Comparison of ENCODE assay signal across 9 mouse cellular contexts in genomic region chr17:47676581-47676980, GRCm38 (mm10). TPM values are rescaled to one million over a fixed set of nuclear protein-coding genes. Genes with fewer than 3 reads are reported as not detected.
DNase-seq lines count a peak whose midpoint lies in the region; ATAC-seq and TF ChIP-seq lines count a peak whose summit lies in the region.
"Had no signal": no experiment of that assay in that cellular context is flagged by ENCODE, and none has a peak within 500 bp of the region (broad histone marks: within the 10 kb centered on the region; RNA-seq: fewer than 3 reads in every experiment).

No protein-coding gene starts in this region.

- no peak overlapping the region for H3K9ac ChIP-seq in heart, embryonic 12.5 days
- no peak overlapping the region for H3K9ac ChIP-seq in ES-E14 (ENCODE audit: insufficient read depth, low read depth, low read length, poor library complexity, severe bottlenecking)
- H3K9ac ChIP-seq in forebrain, embryonic 15.5 days (replicated peaks), result no peak overlapping the region
- no peak overlapping the region for H3K9ac ChIP-seq in kidney, postnatal 0 days (ENCODE audit: low read depth, low read length)
- H3K9ac ChIP-seq: limb, embryonic 15.5 days had no signal

- H3K4me2 ChIP-seq in heart, embryonic 12.5 days, result no peak overlapping the region
- H3K4me2 ChIP-seq in forebrain, embryonic 15.5 days (replicated peaks), result no peak overlapping the region
- H3K4me2 ChIP-seq in kidney, postnatal 0 days (ENCODE audit: low read length), result no peak overlapping the region
- H3K4me2 ChIP-seq: limb, embryonic 15.5 days had no signal

- 22% methylated on average over 9 of the region's 9 CpGs for WGBS in heart, embryonic 12.5 days
- WGBS in forebrain, embryonic 15.5 days, result 16% methylated on average over 9 of the region's 9 CpGs
- 19% methylated on average over 9 of the region's 9 CpGs for WGBS in kidney, postnatal 0 days

- DNase-seq in heart, adult 8-10 months (ENCODE audit: low spot score), result peak; percentile 75
- DNase-seq in ES-E14 (ENCODE audit: low read depth, low spot score), result peak; percentile 72
- DNase-seq in cerebellum, adult 18-20 months, result peak; percentile 72 to 75
- DNase-seq in kidney, postnatal 0 days (ENCODE audit: low spot score), result peak; percentile 80
- peak; percentile 85 for DNase-seq in lung, postnatal 10 days
- peak; percentile 79 for DNase-seq in retina, postnatal 1 day

- peaks cover 51% of the 10 kb centered on the region for H3K36me3 ChIP-seq in heart, embryonic 12.5 days
- H3K36me3 ChIP-seq in ES-E14 (ENCODE audit: control insufficient read depth, insufficient read depth, low read length, poor library complexity, severe bottlenecking), result peaks cover 5% of the 10 kb centered on the region; the same call in 1 of the 2 replicates
- H3K36me3 ChIP-seq in forebrain, embryonic 15.5 days, result peaks cover 52% of the 10 kb centered on the region
- H3K36me3 ChIP-seq in kidney, postnatal 0 days (ENCODE audit: insufficient read depth, low read length), result peaks cover 16% of the 10 kb centered on the region; the same call in 1 of the 2 replicates

- H3K27ac ChIP-seq in heart, embryonic 12.5 days (ENCODE audit: poor library complexity, severe bottlenecking), result no peak overlapping the region
- H3K27ac ChIP-seq in ES-E14 (ENCODE audit: insufficient read depth, low read depth, low read length, poor library complexity, severe bottlenecking), result no peak overlapping the region
- H3K27ac ChIP-seq in forebrain, embryonic 15.5 days (replicated peaks), result peak overlapping the region; percentile 53
- H3K27ac ChIP-seq in kidney, postnatal 0 days, result no peak overlapping the region
- H3K27ac ChIP-seq: limb, embryonic 15.5 days had no signal

- no peak for ATAC-seq in heart, embryonic 12.5 days (ENCODE audit: insufficient number of reproducible peaks, low FRiP score)
- ATAC-seq in forebrain, embryonic 15.5 days (replicated peaks), result no peak
- no peak for ATAC-seq in kidney, postnatal 0 days (replicated peaks; ENCODE audit: low FRiP score, low read depth)

- no peak overlapping the region for H3K4me3 ChIP-seq in heart, embryonic 12.5 days
- H3K4me3 ChIP-seq in ES-E14 (ENCODE audit: insufficient read depth in 1 of 2, low read depth in 1 of 2, low read length in 2 of 2, poor library complexity in 1 of 2, severe bottlenecking in 1 of 2), result no peak overlapping the region
- H3K4me3 ChIP-seq in forebrain, embryonic 15.5 days, result no peak overlapping the region
- H3K4me3 ChIP-seq in kidney, postnatal 0 days (replicated peaks; ENCODE audit: low read depth, low read length), result no peak overlapping the region
- H3K4me3 ChIP-seq: limb, embryonic 15.5 days had no signal

- H3K9me3 ChIP-seq in heart, embryonic 12.5 days (replicated peaks), result no peaks in the 10 kb centered on the region
- no peaks in the 10 kb centered on the region for H3K9me3 ChIP-seq in ES-E14 (ENCODE audit: control insufficient read depth, insufficient read depth, low read depth, low read length)
- no peaks in the 10 kb centered on the region for H3K9me3 ChIP-seq in forebrain, embryonic 15.5 days
- H3K9me3 ChIP-seq in kidney, postnatal 0 days (replicated peaks; ENCODE audit: low read length), result no peaks in the 10 kb centered on the region
- H3K9me3 ChIP-seq: limb, embryonic 15.5 days had no signal

- H3K4me1 ChIP-seq in heart, embryonic 12.5 days (replicated peaks), result peaks cover 13% of the 10 kb centered on the region
- peaks cover 0 to 2% of the 10 kb centered on the region in 2 experiments; a peak in 2 of 4 replicates for H3K4me1 ChIP-seq in ES-E14 (ENCODE audit: control insufficient read depth in 2 of 2, insufficient read depth in 2 of 2, low read length in 2 of 2, poor library complexity in 1 of 2)
- peaks cover 14% of the 10 kb centered on the region for H3K4me1 ChIP-seq in forebrain, embryonic 15.5 days
- H3K4me1 ChIP-seq in kidney, postnatal 0 days (replicated peaks; ENCODE audit: insufficient read depth, low read length), result 0 out of 2 replicates have a peak, but pooled peaks cover 9% of the 10 kb centered on the region

- in situ Hi-C loops in ES-E14 (cut with MboI; ENCODE audit: low sequenced_read_pairs in 2 of 2, unreplicated experiment in 2 of 2), result no loop called here

- TF ChIP-seq CTCF in kidney, postnatal 0 days (IDR thresholded peaks at IDR 0.05; ENCODE audit: low read depth), result peak; percentile 91

- H3K27me3 ChIP-seq in heart, embryonic 12.5 days (replicated peaks), result peaks cover 10% of the 10 kb centered on the region
- no peaks in the 10 kb centered on the region for H3K27me3 ChIP-seq in forebrain, embryonic 15.5 days
- H3K27me3 ChIP-seq in kidney, postnatal 0 days (ENCODE audit: insufficient read depth, low read length), result no peaks in the 10 kb centered on the region

TF ChIP-seq in ES-E14, 5 proteins besides CTCF, POLR2A, EP300 and RAD21:
- peak; percentile 52; the same call in 1 of the 2 replicates for TF ChIP-seq ZC3H11A (IDR thresholded peaks at IDR 0.05; ENCODE audit: borderline replicate concordance, low read depth, low read length)
- TF ChIP-seq HCFC1 (IDR thresholded peaks at IDR 0.05; ENCODE audit: borderline replicate concordance, insufficient read depth, low read length), result no peak

RNA-seq across cellular contexts. Expression of gene Tomm6, which starts 11.6 kb away (rescaled TPM):
- total RNA-seq in heart, adult 8-10 months (2022), result 100 to 1,000 TPM; 103 to 121 (median 114) TPM
- polyA plus RNA-seq in heart, embryonic 12.5 days (2016; fragmentation: Nextera tagmentation; extraction: Ambion mirVana), result 352 and 355 TPM in 2 replicates
- total RNA-seq in ES-E14 (2012; rRNA removed), result 54.7 and 55.8 TPM in 2 replicates
- 258 and 266 TPM in 2 replicates for polyA plus RNA-seq in forebrain, embryonic 15.5 days (2015; fragmentation: Nextera tagmentation; extraction: Ambion mirVana)
- 450 and 462 TPM in 2 replicates for polyA plus RNA-seq in kidney, postnatal 0 days (2015; fragmentation: Nextera tagmentation; extraction: Ambion mirVana)

RNA-seq across cellular contexts. Expression of gene Frs3, which starts 12.2 kb away (rescaled TPM):
- total RNA-seq in heart, adult 8-10 months (2022), result 1 to 10 TPM; 4.8 to 7.5 (median 4.9) TPM
- polyA plus RNA-seq in heart, embryonic 12.5 days (2016; fragmentation: Nextera tagmentation; extraction: Ambion mirVana), result 4.6 and 5.1 TPM in 2 replicates
- total RNA-seq in ES-E14 (2012; rRNA removed), result 8.4 and 15.9 TPM in 2 replicates
- polyA plus RNA-seq in forebrain, embryonic 15.5 days (2015; fragmentation: Nextera tagmentation; extraction: Ambion mirVana), result 18.0 and 23.2 TPM in 2 replicates
- 6.8 and 8.3 TPM in 2 replicates for polyA plus RNA-seq in kidney, postnatal 0 days (2015; fragmentation: Nextera tagmentation; extraction: Ambion mirVana)

RNA-seq across cellular contexts. Expression of gene Gm21981, which starts 17.7 kb away (rescaled TPM):
- total RNA-seq in heart, adult 8-10 months (2022), result under 1 TPM; 0.31 to 0.68 (median 0.48) TPM
- polyA plus RNA-seq in heart, embryonic 12.5 days (2016; fragmentation: Nextera tagmentation; extraction: Ambion mirVana), result 0.15 and 0.19 TPM in 2 replicates
- 0.36 and 0.37 TPM in 2 replicates for total RNA-seq in ES-E14 (2012; rRNA removed)
- 0.33 and 0.73 TPM in 2 replicates for polyA plus RNA-seq in forebrain, embryonic 15.5 days (2015; fragmentation: Nextera tagmentation; extraction: Ambion mirVana)
- polyA plus RNA-seq in kidney, postnatal 0 days (2015; fragmentation: Nextera tagmentation; extraction: Ambion mirVana), result 0.25 and 0.36 TPM in 2 replicates

RNA-seq across cellular contexts. Expression of gene Prickle4, which starts 18.0 kb away (rescaled TPM):
- total RNA-seq in heart, adult 8-10 months (2022), result 1 to 10 TPM; 3.0 to 5.6 (median 3.7) TPM
- polyA plus RNA-seq in heart, embryonic 12.5 days (2016; fragmentation: Nextera tagmentation; extraction: Ambion mirVana), result 0.56 TPM in 1 of 2 replicates, not detected in the other
- 0.71 and 1.7 TPM in 2 replicates for total RNA-seq in ES-E14 (2012; rRNA removed)
- polyA plus RNA-seq in forebrain, embryonic 15.5 days (2015; fragmentation: Nextera tagmentation; extraction: Ambion mirVana), result 0.88 and 0.97 TPM in 2 replicates
- 1.1 and 1.2 TPM in 2 replicates for polyA plus RNA-seq in kidney, postnatal 0 days (2015; fragmentation: Nextera tagmentation; extraction: Ambion mirVana)

RNA-seq across cellular contexts. Expression of gene Usp49, which starts 46.1 kb away (rescaled TPM):
- 1 to 10 TPM; 3.4 to 4.6 (median 3.7) TPM for total RNA-seq in heart, adult 8-10 months (2022)
- 3.5 and 4.8 TPM in 2 replicates for polyA plus RNA-seq in heart, embryonic 12.5 days (2016; fragmentation: Nextera tagmentation; extraction: Ambion mirVana)
- total RNA-seq in ES-E14 (2012; rRNA removed), result 10.0 and 15.5 TPM in 2 replicates
- 10.7 and 11.1 TPM in 2 replicates for polyA plus RNA-seq in forebrain, embryonic 15.5 days (2015; fragmentation: Nextera tagmentation; extraction: Ambion mirVana)
- polyA plus RNA-seq in kidney, postnatal 0 days (2015; fragmentation: Nextera tagmentation; extraction: Ambion mirVana), result 2.9 and 4.1 TPM in 2 replicates
